10 mouse cellular contexts compared by ENCODE assay signal in the genomic region with DNA sequence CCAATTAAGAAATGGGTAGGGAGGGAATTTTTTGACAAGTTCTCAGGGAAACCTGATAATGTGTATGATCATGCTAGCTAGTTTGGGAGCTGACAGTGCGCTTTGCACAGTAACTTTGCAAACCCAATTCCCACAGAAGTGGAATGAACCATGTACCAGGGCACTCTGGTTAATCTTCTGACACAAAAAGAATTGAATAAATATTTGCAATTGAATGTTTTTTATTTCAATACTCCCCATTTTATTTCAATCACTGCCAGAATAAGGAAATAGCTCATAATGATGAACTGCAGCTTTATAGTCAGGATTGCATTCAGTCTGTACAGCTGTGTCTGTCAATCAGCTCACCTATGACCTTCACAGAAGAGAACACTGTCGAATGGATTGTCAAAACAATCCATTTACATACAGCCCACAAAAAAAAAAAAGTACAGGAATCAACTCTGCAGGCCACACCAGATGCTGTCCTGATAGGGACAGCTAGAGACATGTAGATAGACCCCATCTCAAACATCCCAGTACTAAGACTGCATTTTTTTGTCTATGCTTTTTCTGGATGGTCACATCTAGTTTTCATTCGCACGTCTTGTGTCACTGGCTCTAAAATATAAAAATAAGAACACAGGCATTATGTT. TPM values are rescaled to one million over a fixed set of nuclear protein-coding genes. Genes with fewer than 3 reads are reported as not detected.
DNase-seq lines count a peak whose midpoint lies in the region; ATAC-seq and TF ChIP-seq lines count a peak whose summit lies in the region.
"Had no signal": no experiment of that assay in that cellular context is flagged by ENCODE, and none has a peak within 500 bp of the region (broad histone marks: within the 10 kb centered on the region; RNA-seq: fewer than 3 reads in every experiment).

No protein-coding gene starts in this region.

- H3K4me1 ChIP-seq in megakaryocyte, embryonic 14.5 days, result peaks cover 25% of the 10 kb centered on the region
- H3K4me1 ChIP-seq in forebrain, embryonic 10.5 days, result peaks cover 19% of the 10 kb centered on the region
- H3K4me1 ChIP-seq in limb, embryonic 14.5 days (ENCODE audit: control insufficient read depth, insufficient read depth, low read length), result peaks cover 8% of the 10 kb centered on the region
- peaks cover 12% of the 10 kb centered on the region for H3K4me1 ChIP-seq in stomach, embryonic 16.5 days (ENCODE audit: control insufficient read depth, insufficient read depth, low read length)

- peaks cover 20% of the 10 kb centered on the region for H3K36me3 ChIP-seq in megakaryocyte, embryonic 14.5 days (replicated peaks; ENCODE audit: low read length)
- peaks cover 25% of the 10 kb centered on the region for H3K36me3 ChIP-seq in forebrain, embryonic 10.5 days (replicated peaks)
- peaks cover 14% of the 10 kb centered on the region for H3K36me3 ChIP-seq in limb, embryonic 14.5 days (ENCODE audit: control insufficient read depth, insufficient read depth, low read length)
- peaks cover 11% of the 10 kb centered on the region; the same call in 1 of the 2 replicates for H3K36me3 ChIP-seq in stomach, embryonic 16.5 days (ENCODE audit: control insufficient read depth, insufficient read depth, low read length)

- H3K27ac ChIP-seq in forebrain, embryonic 10.5 days, result peak overlapping the region; percentile 98; the same call in 1 of the 2 replicates
- no peak overlapping the region for H3K27ac ChIP-seq in limb, embryonic 14.5 days (replicated peaks; ENCODE audit: low read depth, low read length)
- H3K27ac ChIP-seq in stomach, embryonic 16.5 days (ENCODE audit: low read length), result no peak overlapping the region

- WGBS in forebrain, embryonic 10.5 days, result 26% methylated on average over 4 of the region's 4 CpGs
- 21% methylated on average over 4 of the region's 4 CpGs for WGBS in limb, embryonic 14.5 days
- WGBS in stomach, embryonic 16.5 days, result 30% methylated on average over 4 of the region's 4 CpGs

- H3K4me2 ChIP-seq in limb, embryonic 14.5 days (replicated peaks; ENCODE audit: low read depth, low read length, severe bottlenecking), result peak overlapping the region; percentile 50
- peak overlapping the region; percentile 71 for H3K4me2 ChIP-seq in stomach, embryonic 16.5 days (ENCODE audit: low read depth, low read length)

- no peaks in the 10 kb centered on the region for H3K27me3 ChIP-seq in megakaryocyte, embryonic 14.5 days (replicated peaks)
- H3K27me3 ChIP-seq in forebrain, embryonic 10.5 days (ENCODE audit: poor library complexity, severe bottlenecking), result no peaks in the 10 kb centered on the region
- no peaks in the 10 kb centered on the region for H3K27me3 ChIP-seq in limb, embryonic 14.5 days (ENCODE audit: control insufficient read depth, insufficient read depth, low read length)
- no peaks in the 10 kb centered on the region for H3K27me3 ChIP-seq in stomach, embryonic 16.5 days (ENCODE audit: control insufficient read depth, insufficient read depth, low read length)

- ATAC-seq in megakaryocyte, adult 5-6 weeks (ENCODE audit: poor library complexity, severe bottlenecking), result no peak
- ATAC-seq in limb, embryonic 14.5 days (ENCODE audit: low FRiP score, low read depth), result no peak
- ATAC-seq in stomach, embryonic 16.5 days (ENCODE audit: insufficient read depth, low FRiP score), result no peak

- DNase-seq in forebrain, embryonic 10.5 days (ENCODE audit: extremely low spot score, low spot score), result no peak
- no peak for DNase-seq in limb, embryonic 14.5 days (ENCODE audit: low spot score)
- no peak for DNase-seq in spleen, postnatal 14 days (ENCODE audit: low spot score in 2 of 2)
- DNase-seq in right cerebral cortex, postnatal 10 days (ENCODE audit: low spot score in 2 of 2), result no peak
- no peak for DNase-seq in frontal cortex, postnatal 36 days (ENCODE audit: low spot score in 2 of 2)

- no peaks in the 10 kb centered on the region for H3K9me3 ChIP-seq in megakaryocyte, embryonic 14.5 days
- H3K9me3 ChIP-seq in forebrain, embryonic 10.5 days, result no peaks in the 10 kb centered on the region
- H3K9me3 ChIP-seq in limb, embryonic 14.5 days (ENCODE audit: control insufficient read depth, low read length), result no peaks in the 10 kb centered on the region
- H3K9me3 ChIP-seq in stomach, embryonic 16.5 days (replicated peaks; ENCODE audit: control insufficient read depth, low read length), result no peaks in the 10 kb centered on the region

- H3K9ac ChIP-seq in limb, embryonic 14.5 days (ENCODE audit: low read depth, low read length, severe bottlenecking), result peak overlapping the region; percentile 93; the same call in 1 of the 2 replicates
- peak overlapping the region; percentile 94; the same call in 1 of the 2 replicates for H3K9ac ChIP-seq in stomach, embryonic 16.5 days (ENCODE audit: low read length)

- TF ChIP-seq POLR2A in limb, embryonic 14.5 days (IDR thresholded peaks at IDR 0.05; ENCODE audit: borderline replicate concordance, extremely low read depth, insufficient read depth, insufficient read length), result no peak

- peak overlapping the region; percentile 76 for H3K4me3 ChIP-seq in megakaryocyte, embryonic 14.5 days (replicated peaks)
- peak overlapping the region; percentile 69 for H3K4me3 ChIP-seq in forebrain, embryonic 10.5 days
- H3K4me3 ChIP-seq in limb, embryonic 14.5 days (replicated peaks; ENCODE audit: low read length), result peak overlapping the region; percentile 78
- H3K4me3 ChIP-seq in stomach, embryonic 16.5 days (replicated peaks; ENCODE audit: low read length), result peak overlapping the region; percentile 75

RNA-seq across cellular contexts. Expression of a gene that starts 26.9 kb away (rescaled TPM):
- 0.78 TPM in 1 of 2 replicates, not detected in the other for polyA plus RNA-seq in megakaryocyte, embryonic 14.5 days (2012; ENCODE audit: insufficient read depth, low replicate concordance)
- total RNA-seq in megakaryocyte, adult 5-6 weeks (2015), result 4.3 and 4.6 TPM in 2 replicates
- 7.2 and 8.9 TPM in 2 replicates for total RNA-seq in megakaryocyte, adult 5-6 weeks (2017)
- polyA plus RNA-seq in forebrain, embryonic 10.5 days (2016; fragmentation: Nextera tagmentation; extraction: Ambion mirVana), result 5.7 and 5.8 TPM in 2 replicates
- polyA plus RNA-seq in limb, embryonic 14.5 days (2012; rRNA removed), result 8.2 TPM in 2 replicates
- 10.1 and 12.4 TPM in 2 replicates for polyA plus RNA-seq in limb, embryonic 14.5 days (2014; fragmentation: Nextera tagmentation; extraction: Ambion mirVana)
- 10.6 and 12.2 TPM in 2 replicates for polyA plus RNA-seq in stomach, embryonic 16.5 days (2015; fragmentation: Nextera tagmentation; extraction: Ambion mirVana)

RNA-seq across cellular contexts. Expression of a gene that starts 38.6 kb away (rescaled TPM):
- 15.1 and 44.2 TPM in 2 replicates for polyA plus RNA-seq in megakaryocyte, embryonic 14.5 days (2012; ENCODE audit: insufficient read depth, low replicate concordance)
- total RNA-seq in megakaryocyte, adult 5-6 weeks (2015), result 113 and 121 TPM in 2 replicates
- 116 and 128 TPM in 2 replicates for total RNA-seq in megakaryocyte, adult 5-6 weeks (2017)
- polyA plus RNA-seq in forebrain, embryonic 10.5 days (2016; fragmentation: Nextera tagmentation; extraction: Ambion mirVana), result 139 and 142 TPM in 2 replicates
- polyA plus RNA-seq in limb, embryonic 14.5 days (2012; rRNA removed), result 59.8 and 86.2 TPM in 2 replicates
- 119 and 122 TPM in 2 replicates for polyA plus RNA-seq in limb, embryonic 14.5 days (2014; fragmentation: Nextera tagmentation; extraction: Ambion mirVana)
- 79.8 and 87.4 TPM in 2 replicates for polyA plus RNA-seq in stomach, embryonic 16.5 days (2015; fragmentation: Nextera tagmentation; extraction: Ambion mirVana)

RNA-seq across cellular contexts. Expression of a gene that starts 59.7 kb away (rescaled TPM):
- not detected in 2 replicates for polyA plus RNA-seq in megakaryocyte, embryonic 14.5 days (2012; ENCODE audit: insufficient read depth, low replicate concordance)
- total RNA-seq in megakaryocyte, adult 5-6 weeks (2015), result not detected in 2 replicates
- not detected in 2 replicates for total RNA-seq in megakaryocyte, adult 5-6 weeks (2017)
- polyA plus RNA-seq in forebrain, embryonic 10.5 days (2016; fragmentation: Nextera tagmentation; extraction: Ambion mirVana), result not detected in 2 replicates
- polyA plus RNA-seq in limb, embryonic 14.5 days (2012; rRNA removed), result 0.05 and 0.15 TPM in 2 replicates
- not detected in 2 replicates for polyA plus RNA-seq in limb, embryonic 14.5 days (2014; fragmentation: Nextera tagmentation; extraction: Ambion mirVana)
- not detected in 2 replicates for polyA plus RNA-seq in stomach, embryonic 16.5 days (2015; fragmentation: Nextera tagmentation; extraction: Ambion mirVana)
- polyA plus RNA-seq: large intestine, adult 2 months; small intestine, adult 2 months had no signal
